Mouse (Mus musculus) heart, embryonic 11.5 days (tissue): ENCODE results near the gene Syde2. TPM values are rescaled to one million over a fixed set of nuclear protein-coding genes. Genes with fewer than 3 reads are reported as not detected.

Source experiments
- ATAC-seq: fragments of 200-750 bp; cut with Nextera tagmentation; replicated peaks from 2 replicates; pipeline ENCODE4 v1.8.0; 2017; ENCODE audit warnings: moderate library complexity; ENCODE audit not compliant: insufficient number of reproducible peaks, low FRiP score, low TSS enrichment
- H3K27ac ChIP-seq: fragments of 300-500 bp; sonication (generic); 2 replicates; pipeline ENCODE4 v1.5.1; 2014; ENCODE audit warnings: mild to moderate bottlenecking, low read depth, low read length
- H3K27me3 ChIP-seq: fragments of 300-500 bp; sonication (generic); 2 replicates; pipeline ENCODE4 v1.6.1; 2014; ENCODE audit warnings: mild to moderate bottlenecking, low read length, mixed read lengths; ENCODE audit not compliant: control insufficient read depth, insufficient read depth
- H3K36me3 ChIP-seq: fragments of 300-500 bp; sonication (generic); 2 replicates; pipeline ENCODE4 v1.6.1; 2014; ENCODE audit warnings: mild to moderate bottlenecking, low read length, moderate library complexity, mixed read lengths; ENCODE audit not compliant: control insufficient read depth, insufficient read depth
- H3K4me1 ChIP-seq: fragments of 300-500 bp; sonication (generic); 2 replicates; pipeline ENCODE4 v1.6.1; 2014; ENCODE audit warnings: low read length; ENCODE audit not compliant: control insufficient read depth, insufficient read depth
- H3K4me2 ChIP-seq: fragments of 300-500 bp; sonication (generic); 2 replicates; pipeline ENCODE4 v1.6.1; 2014; ENCODE audit warnings: mild to moderate bottlenecking, moderate library complexity
- H3K4me3 ChIP-seq: fragments of 300-500 bp; sonication (generic); 2 replicates; pipeline ENCODE4 v1.5.1; 2014; ENCODE audit warnings: low read depth, low read length
- H3K9ac ChIP-seq: fragments of 300-500 bp; sonication (generic); 2 replicates; pipeline ENCODE4 v1.6.1; 2014; ENCODE audit warnings: mild to moderate bottlenecking, low read depth, low read length, moderate library complexity
- H3K9me3 ChIP-seq: fragments of 300-500 bp; sonication (generic); replicated peaks from 2 replicates; pipeline ENCODE4 v1.6.1; 2016; ENCODE audit warnings: low read length; ENCODE audit not compliant: control insufficient read depth
- WGBS: fragments of 180-500 bp; shearing (Covaris S2); extraction: QIAGEN DNeasy Blood & Tissue Kit; methylation state at CpG from one replicate; pipeline ENCODE4 v1.1.7; 2014; ENCODE audit not compliant: insufficient replicate concordance; 5-methylcytosine and 5-hydroxymethylcytosine counted together
- polyA plus RNA-seq: library from polyadenylated mRNA; unstranded; fragments of >200 nt; fragmentation: Nextera tagmentation; extraction: Ambion mirVana; gene quantifications from 2 replicates; pipeline ENCODE4 v1.2.1, GENCODE M21; 2014

Syde2 gene
- 5.3 and 5.8 TPM in 2 replicates for polyA plus RNA-seq

- Histone ChIP-seq H3K36me3 (peaks cover 3% of the 10 kb centered on the region; the same call in 1 of the 2 replicates), H3K9me3 (no peaks in the 10 kb centered on the region), H3K27ac (peak within 1 kb of the TSS; percentile 99), H3K4me2 (peak within 1 kb of the TSS; percentile 74), H3K9ac (peak within 1 kb of the TSS; percentile 96), H3K4me1 (peaks cover 13% of the 10 kb centered on the region), H3K4me3 (peak within 1 kb of the TSS; percentile 72), H3K27me3 (no peaks in the 10 kb centered on the region)
- ATAC-seq, result peak; percentile 81
- under 1% methylated on average over 65 of the region's 65 CpGs for WGBS
Observed at GRCm38 (mm10) chr3:145987268-145987969, at the start of gene Syde2. Gene Syde2, plus strand, starts transcription at chr3:145987870.

GRCm38 (mm10) chr3:145938405-145939349 is 49.0 kb upstream of the Syde2 start:
- Histone ChIP-seq H3K9ac (peak overlapping the region; percentile 93), H3K27me3 (no peaks in the 10 kb centered on the region), H3K4me1 (peaks cover 10% of the 10 kb centered on the region), H3K36me3 (peaks cover 2% of the 10 kb centered on the region; the same call in 1 of the 2 replicates), H3K4me2 (peak overlapping the region; percentile 63), H3K27ac (peak overlapping the region; percentile 54), H3K9me3 (no peaks in the 10 kb centered on the region), H3K4me3 (peak overlapping the region; percentile 98)
- ATAC-seq, result no peak
- 18% methylated on average over 50 of the region's 50 CpGs for WGBS

GRCm38 (mm10) chr3:145939402-145939801 is 48.3 kb upstream of the Syde2 start:
- Histone ChIP-seq H3K36me3 (peaks cover 3% of the 10 kb centered on the region; the same call in 1 of the 2 replicates), H3K4me2 (peak overlapping the region; percentile 63), H3K27ac (no peak overlapping the region), H3K9ac (peak overlapping the region; percentile 93), H3K9me3 (no peaks in the 10 kb centered on the region), H3K4me3 (peak overlapping the region; percentile 98), H3K4me1 (peaks cover 10% of the 10 kb centered on the region), H3K27me3 (no peaks in the 10 kb centered on the region)
- 57% methylated on average over 12 of the region's 12 CpGs for WGBS
- no peak for ATAC-seq

- H3K4me3 ChIP-seq, result no peak overlapping the region
Observed at GRCm38 (mm10) chr3:145939971-145940370, 47.7 kb upstream of the Syde2 start.

DNA sequence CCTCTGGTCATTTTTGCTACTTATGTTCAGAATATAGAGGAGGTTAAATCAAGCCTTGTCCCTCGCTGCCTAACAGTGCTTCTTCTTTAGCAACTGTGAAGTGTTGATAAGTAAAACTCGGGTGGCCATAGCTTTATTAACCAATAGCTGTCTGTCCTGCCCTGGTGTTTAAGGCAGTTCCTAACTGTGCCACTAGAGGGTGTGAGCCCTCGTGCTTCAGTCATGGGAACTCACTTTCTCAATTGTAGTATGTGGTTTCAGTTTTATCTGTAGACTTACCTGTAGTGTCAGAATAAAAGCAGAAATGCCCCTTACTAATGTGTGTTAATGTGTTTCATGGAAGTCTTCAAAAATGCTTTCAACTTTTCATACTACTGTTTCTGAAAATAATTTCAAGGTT is 45.7 kb upstream of the Syde2 start:
- Histone ChIP-seq H3K4me1 (peaks cover 16% of the 10 kb centered on the region), H3K27me3 (no peaks in the 10 kb centered on the region), H3K27ac (no peak overlapping the region), H3K4me3 (no peak overlapping the region), H3K36me3 (peaks cover 9% of the 10 kb centered on the region; the same call in 1 of the 2 replicates), H3K4me2 (no peak overlapping the region), H3K9ac (no peak overlapping the region), H3K9me3 (no peaks in the 10 kb centered on the region)
- ATAC-seq, result no peak
- WGBS, result 6% methylated on average over 3 of the region's 3 CpGs

More at GRCm38 (mm10) chr3:145939971-145940370, 47.7 kb upstream of the Syde2 start:
- no peaks in the 10 kb centered on the region for H3K27me3 ChIP-seq
- no peak for ATAC-seq
- H3K36me3 ChIP-seq, result peaks cover 7% of the 10 kb centered on the region; the same call in 1 of the 2 replicates
- WGBS, result 89% methylated on average over 4 of the region's 4 CpGs
- peaks cover 10% of the 10 kb centered on the region for H3K4me1 ChIP-seq
- no peak overlapping the region for H3K4me2 ChIP-seq
- H3K27ac ChIP-seq, result no peak overlapping the region
- no peaks in the 10 kb centered on the region for H3K9me3 ChIP-seq
- H3K9ac ChIP-seq, result no peak overlapping the region

GRCm38 (mm10) chr3:145944348-145944747 is 43.3 kb upstream of the Syde2 start:
- no peak overlapping the region for H3K4me3 ChIP-seq
- WGBS, result 75% methylated on average over 7 of the region's 7 CpGs
- peaks cover 9% of the 10 kb centered on the region; the same call in 1 of the 2 replicates for H3K36me3 ChIP-seq
- no peak for ATAC-seq
- no peak overlapping the region for H3K4me2 ChIP-seq
- no peak overlapping the region for H3K9ac ChIP-seq
- H3K9me3 ChIP-seq, result no peaks in the 10 kb centered on the region
- no peaks in the 10 kb centered on the region for H3K27me3 ChIP-seq
- peaks cover 9% of the 10 kb centered on the region for H3K4me1 ChIP-seq
- H3K27ac ChIP-seq, result no peak overlapping the region

DNA sequence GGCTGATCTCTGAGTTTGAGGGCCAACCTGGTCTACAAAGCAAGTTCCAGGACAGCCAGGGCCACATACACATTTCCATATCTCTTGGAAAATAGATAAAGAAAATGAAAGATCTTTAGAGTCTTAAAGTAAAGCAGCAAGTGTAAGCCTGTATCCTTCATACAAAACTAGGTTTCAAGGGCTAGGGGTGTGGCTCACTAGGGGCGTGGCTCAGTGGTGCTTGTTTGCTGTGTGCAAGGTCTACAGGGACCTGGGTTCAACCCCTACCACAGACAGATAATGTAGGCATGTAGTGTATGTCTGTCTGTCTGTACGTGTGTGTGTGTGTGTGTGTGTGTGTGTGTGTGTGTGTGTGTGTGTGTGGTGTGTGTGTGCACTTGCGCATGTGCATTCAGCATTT is 41.8 kb upstream of the Syde2 start:
- peaks cover 9% of the 10 kb centered on the region; the same call in 1 of the 2 replicates for H3K36me3 ChIP-seq
- H3K27ac ChIP-seq, result peak overlapping the region; percentile 74; the same call in 1 of the 2 replicates
- H3K4me3 ChIP-seq, result no peak overlapping the region
- ATAC-seq, result no peak
- peaks cover 12% of the 10 kb centered on the region for H3K4me1 ChIP-seq
- 89% methylated on average over 3 of the region's 3 CpGs for WGBS
- no peaks in the 10 kb centered on the region for H3K27me3 ChIP-seq
- no peaks in the 10 kb centered on the region for H3K9me3 ChIP-seq
- peak overlapping the region; percentile 46; the same call in 1 of the 2 replicates for H3K9ac ChIP-seq
- H3K4me2 ChIP-seq, result no peak overlapping the region

DNA sequence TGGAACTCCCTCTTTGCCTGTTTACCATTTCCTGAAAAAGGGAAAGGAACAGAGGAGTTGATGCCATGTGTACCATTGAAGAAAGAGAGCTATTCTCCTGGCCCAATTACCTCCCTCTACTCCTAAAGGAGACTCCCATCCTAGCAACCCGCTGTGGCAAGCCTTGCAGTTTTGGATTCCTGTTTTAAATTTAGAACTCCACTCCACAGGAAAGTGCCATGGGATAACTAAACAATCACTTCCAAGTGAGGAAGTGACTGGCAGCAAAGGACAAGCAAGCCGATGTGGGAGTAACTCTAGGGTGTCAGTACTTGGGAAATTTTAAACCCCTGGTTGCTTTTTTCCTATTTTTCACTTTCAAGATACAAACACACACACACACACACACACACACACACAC is 41.0 kb upstream of the Syde2 start:
- WGBS, result 16% methylated on average over 2 of the region's 2 CpGs
- Histone ChIP-seq H3K9me3 (no peaks in the 10 kb centered on the region), H3K36me3 (peaks cover 9% of the 10 kb centered on the region; the same call in 1 of the 2 replicates), H3K27me3 (no peaks in the 10 kb centered on the region), H3K27ac (peak overlapping the region; percentile 74), H3K4me1 (peaks cover 18% of the 10 kb centered on the region), H3K4me3 (no peak overlapping the region), H3K4me2 (peak overlapping the region; percentile 39; the same call in 1 of the 2 replicates), H3K9ac (no peak overlapping the region)
- no peak for ATAC-seq
